Mouse (Mus musculus) monocyte, adult 5-6 weeks (primary cell): ENCODE measurements around the gene Lmx1a. TPM values are rescaled to one million over a fixed set of nuclear protein-coding genes. Genes with fewer than 3 reads are reported as not detected.

Experiments
- ATAC-seq: fragments of 153-309, 156-312 bp; replicated peaks from 2 replicates; pipeline ENCODE4 v1.8.0; 2017; ENCODE audit warnings: mild to moderate bottlenecking; ENCODE audit not compliant: low TSS enrichment, insufficient number of reproducible peaks, severe bottlenecking, poor library complexity, low FRiP score
- total RNA-seq: library from RNA; stranded (forward); fragments of 200-1000, 200-491, 200-594 nt; gene quantifications from 3 replicates; pipeline ENCODE4 v1.2.3, GENCODE M21; 2017

Gene Lmx1a
- total RNA-seq, 1 experiment from 2014 or later: not detected

GRCm38 (mm10) chr1:167691911-167692682, 3.1 kb downstream of the Lmx1a start:
- no peak; the same call in 1 of the 2 replicates for ATAC-seq

GRCm38 (mm10) chr1:167692683-167693045, 3.6 kb downstream of the Lmx1a start:
- ATAC-seq: no peak

GRCm38 (mm10) chr1:167693499-167694240, 4.6 kb downstream of the Lmx1a start:
- no peak for ATAC-seq

- no peak for ATAC-seq
These were observed 5.7 kb downstream of the Lmx1a start for GRCm38 (mm10) chr1:167694731-167695130.

- ATAC-seq: no peak
These were observed 6.9 kb downstream of the Lmx1a start for GRCm38 (mm10) chr1:167695910-167696459.

- ATAC-seq: no peak
These were observed 10.7 kb downstream of the Lmx1a start for GRCm38 (mm10) chr1:167699706-167700105.

GRCm38 (mm10) chr1:167700221-167700620, 11.2 kb downstream of the Lmx1a start:
- no peak for ATAC-seq

- ATAC-seq: no peak
These were observed 16.5 kb downstream of the Lmx1a start for GRCm38 (mm10) chr1:167705527-167705926.

GRCm38 (mm10) chr1:167708761-167709160, 19.7 kb downstream of the Lmx1a start:
- ATAC-seq: no peak

- ATAC-seq: no peak
These were observed 26.8 kb downstream of the Lmx1a start for GRCm38 (mm10) chr1:167715730-167716341.

- no peak for ATAC-seq
These were observed 45.4 kb downstream of the Lmx1a start for GRCm38 (mm10) chr1:167734471-167734870.

GRCm38 (mm10) chr1:167736793-167737192, 47.8 kb downstream of the Lmx1a start:
- no peak for ATAC-seq

GRCm38 (mm10) chr1:167739286-167739685, 50.2 kb downstream of the Lmx1a start:
- ATAC-seq: no peak

- ATAC-seq: no peak
These were observed 57.6 kb downstream of the Lmx1a start for GRCm38 (mm10) chr1:167746676-167747075.

- no peak for ATAC-seq
These were observed 63.6 kb downstream of the Lmx1a start for GRCm38 (mm10) chr1:167752661-167753060.

GRCm38 (mm10) chr1:167754085-167754484, 65.0 kb downstream of the Lmx1a start:
- no peak for ATAC-seq

GRCm38 (mm10) chr1:167754636-167755522, 65.8 kb downstream of the Lmx1a start:
- ATAC-seq: no peak; the same call in 1 of the 2 replicates

- no peak for ATAC-seq
These were observed 69.2 kb downstream of the Lmx1a start for GRCm38 (mm10) chr1:167758208-167758607.
